Mouse (Mus musculus): ENCODE results near the gene Gm20696. TPM values are rescaled to one million over a fixed set of nuclear protein-coding genes. Genes with fewer than 3 reads are reported as not detected.

Gene Gm20696
- polyA plus RNA-seq, 1 experiment from 2014 or later, result 1.4 TPM

DNA sequence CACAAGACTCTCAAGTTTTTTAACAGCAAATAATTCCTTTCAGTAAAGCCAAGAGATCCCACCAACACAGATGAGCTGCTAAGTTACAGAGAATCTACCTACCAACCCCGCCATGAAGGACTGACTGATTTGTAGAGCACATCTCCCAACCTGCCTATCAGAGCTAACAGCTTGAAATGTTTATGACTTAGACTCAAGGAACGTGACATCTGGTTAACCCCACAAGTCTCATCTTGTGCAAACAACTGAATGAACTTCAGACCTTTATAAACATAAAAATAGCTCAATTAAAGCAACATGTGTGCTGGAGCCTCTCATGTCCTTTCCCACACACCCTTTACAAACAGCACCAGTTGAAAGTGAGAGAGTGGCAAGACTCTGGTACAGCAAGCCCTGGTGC, 338.0 kb downstream of the Gm20696 start:
- Histone ChIP-seq H3K27ac (replicated peaks) (no peak overlapping the region), H3K4me3 (ENCODE audit: low read depth, low read length) (no peak overlapping the region), H3K9ac (ENCODE audit: low read length) (no peak overlapping the region), H3K4me1 (replicated peaks; ENCODE audit: control insufficient read depth, insufficient read depth) (no peaks in the 10 kb centered on the region; the same call in 1 of the 2 replicates), H3K9me3 (ENCODE audit: control insufficient read depth, low read length) (no peaks in the 10 kb centered on the region), H3K36me3 (ENCODE audit: control insufficient read depth, insufficient read depth, low read length) (no peaks in the 10 kb centered on the region), H3K27me3 (ENCODE audit: control insufficient read depth, insufficient read depth, low read length) (no peaks in the 10 kb centered on the region), H3K4me2 (replicated peaks; ENCODE audit: low read depth) (no peak overlapping the region)
- WGBS, result 34% methylated on average over 2 of the region's 2 CpGs
- ATAC-seq (ENCODE audit: low FRiP score, low TSS enrichment) (0 out of 2 replicates have a peak, but pooled peaks have one; percentile 26), DNase-seq (ENCODE audit: low spot score) (no peak)
- TF ChIP-seq EP300 (optimal IDR thresholded peaks at IDR 0.05) (no peak), CTCF (IDR thresholded peaks at IDR 0.05; ENCODE audit: low read depth) (no peak)

DNA sequence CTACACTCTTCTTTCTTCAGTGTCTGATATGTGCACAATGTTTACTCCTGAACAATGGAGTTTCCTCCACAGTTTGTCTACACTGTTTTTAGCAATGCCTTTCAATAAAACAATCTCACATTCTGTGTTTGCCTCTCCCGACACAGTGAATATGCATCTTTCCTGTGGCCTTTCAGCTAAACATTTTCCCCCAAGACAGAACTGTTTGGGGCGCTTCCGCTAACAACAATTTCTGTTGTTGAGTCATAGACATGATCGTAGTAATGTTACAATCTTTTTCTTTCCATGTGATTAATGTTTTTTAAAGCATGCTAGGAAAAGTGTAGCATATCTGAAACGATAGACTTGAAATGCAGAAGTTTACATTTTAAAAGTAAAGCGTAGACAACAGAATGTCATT, 338.5 kb downstream of the Gm20696 start:
- Histone ChIP-seq H3K36me3 (ENCODE audit: control insufficient read depth, insufficient read depth, low read length) (no peaks in the 10 kb centered on the region), H3K4me3 (ENCODE audit: low read depth, low read length) (no peak overlapping the region), H3K9me3 (ENCODE audit: control insufficient read depth, low read length) (no peaks in the 10 kb centered on the region), H3K27ac (replicated peaks) (no peak overlapping the region), H3K4me1 (replicated peaks; ENCODE audit: control insufficient read depth, insufficient read depth) (no peaks in the 10 kb centered on the region; the same call in 1 of the 2 replicates), H3K27me3 (ENCODE audit: control insufficient read depth, insufficient read depth, low read length) (no peaks in the 10 kb centered on the region), H3K9ac (ENCODE audit: low read length) (no peak overlapping the region), H3K4me2 (replicated peaks; ENCODE audit: low read depth) (no peak overlapping the region)
- no peak for ATAC-seq (ENCODE audit: low FRiP score, low TSS enrichment)
- TF ChIP-seq CTCF (IDR thresholded peaks at IDR 0.05; ENCODE audit: low read depth), result no peak
- no peak for TF ChIP-seq EP300 (optimal IDR thresholded peaks at IDR 0.05)
- DNase-seq (ENCODE audit: low spot score), result no peak
- WGBS, result 48% methylated on average over 6 of the region's 6 CpGs

DNA sequence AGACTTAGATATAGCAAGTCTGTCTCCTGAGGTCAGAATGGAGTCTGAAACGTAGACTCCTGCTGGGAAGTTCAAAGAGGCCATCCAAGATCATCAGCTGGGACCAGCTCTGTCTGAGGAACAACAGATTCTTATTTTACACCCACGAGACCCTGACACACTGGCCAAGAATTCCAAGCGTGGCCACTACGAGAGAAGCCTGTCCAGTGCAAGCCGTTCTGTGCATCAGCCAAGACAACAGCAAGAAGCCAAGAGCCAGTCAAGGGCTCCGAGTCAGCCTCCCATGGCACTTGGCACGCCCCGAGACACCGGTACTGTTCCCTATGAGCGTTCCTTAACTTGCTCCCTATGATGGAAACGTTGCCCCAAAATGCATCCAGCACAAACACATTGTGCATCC, 338.9 kb downstream of the Gm20696 start:
- ATAC-seq (ENCODE audit: low FRiP score, low TSS enrichment) (no peak), DNase-seq (ENCODE audit: low spot score) (no peak)
- Histone ChIP-seq H3K9me3 (ENCODE audit: control insufficient read depth, low read length) (no peaks in the 10 kb centered on the region), H3K4me1 (replicated peaks; ENCODE audit: control insufficient read depth, insufficient read depth) (no peaks in the 10 kb centered on the region; the same call in 1 of the 2 replicates), H3K4me2 (replicated peaks; ENCODE audit: low read depth) (no peak overlapping the region), H3K27me3 (ENCODE audit: control insufficient read depth, insufficient read depth, low read length) (no peaks in the 10 kb centered on the region), H3K36me3 (ENCODE audit: control insufficient read depth, insufficient read depth, low read length) (no peaks in the 10 kb centered on the region), H3K27ac (replicated peaks) (no peak overlapping the region), H3K9ac (ENCODE audit: low read length) (no peak overlapping the region), H3K4me3 (ENCODE audit: low read depth, low read length) (no peak overlapping the region)
- no peak for TF ChIP-seq CTCF (IDR thresholded peaks at IDR 0.05; ENCODE audit: low read depth)
- TF ChIP-seq EP300 (optimal IDR thresholded peaks at IDR 0.05), result no peak
- WGBS, result 51% methylated on average over 11 of the region's 11 CpGs

DNA sequence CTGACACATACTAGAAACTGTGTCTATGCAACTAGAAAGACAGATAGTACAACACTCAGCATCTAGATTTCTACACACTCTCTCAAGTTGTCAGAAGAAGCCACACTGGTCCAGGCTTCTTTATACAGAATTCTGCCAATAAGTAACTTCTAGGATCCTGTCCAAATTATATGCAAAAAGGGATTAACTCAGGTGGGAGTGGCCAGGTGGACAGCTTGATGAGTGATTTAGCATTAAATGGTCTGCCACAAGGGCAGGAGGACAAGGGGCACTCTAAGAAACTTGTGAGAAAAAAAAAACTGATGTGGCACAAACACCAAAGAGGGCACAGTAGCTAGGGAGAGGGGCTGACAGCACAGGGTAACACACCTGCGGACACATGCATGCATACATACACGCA, 340.7 kb downstream of the Gm20696 start:
- H3K36me3 ChIP-seq (ENCODE audit: control insufficient read depth, insufficient read depth, low read length), result no peaks in the 10 kb centered on the region
- DNase-seq (ENCODE audit: low spot score), result no peak
- H3K9me3 ChIP-seq (ENCODE audit: control insufficient read depth, low read length), result no peaks in the 10 kb centered on the region
- H3K27ac ChIP-seq (replicated peaks), result no peak overlapping the region
- H3K4me2 ChIP-seq (replicated peaks; ENCODE audit: low read depth), result no peak overlapping the region
- no peak for TF ChIP-seq EP300 (optimal IDR thresholded peaks at IDR 0.05)
- no peak for TF ChIP-seq CTCF (IDR thresholded peaks at IDR 0.05; ENCODE audit: low read depth)
- no peaks in the 10 kb centered on the region; the same call in 1 of the 2 replicates for H3K4me1 ChIP-seq (replicated peaks; ENCODE audit: control insufficient read depth, insufficient read depth)
- H3K9ac ChIP-seq (ENCODE audit: low read length), result no peak overlapping the region
- no peak overlapping the region for H3K4me3 ChIP-seq (ENCODE audit: low read depth, low read length)
- no peak for ATAC-seq (ENCODE audit: low FRiP score, low TSS enrichment)
- WGBS, result 83% methylated on average over 2 of the region's 2 CpGs
- H3K27me3 ChIP-seq (ENCODE audit: control insufficient read depth, insufficient read depth, low read length), result no peaks in the 10 kb centered on the region

DNA sequence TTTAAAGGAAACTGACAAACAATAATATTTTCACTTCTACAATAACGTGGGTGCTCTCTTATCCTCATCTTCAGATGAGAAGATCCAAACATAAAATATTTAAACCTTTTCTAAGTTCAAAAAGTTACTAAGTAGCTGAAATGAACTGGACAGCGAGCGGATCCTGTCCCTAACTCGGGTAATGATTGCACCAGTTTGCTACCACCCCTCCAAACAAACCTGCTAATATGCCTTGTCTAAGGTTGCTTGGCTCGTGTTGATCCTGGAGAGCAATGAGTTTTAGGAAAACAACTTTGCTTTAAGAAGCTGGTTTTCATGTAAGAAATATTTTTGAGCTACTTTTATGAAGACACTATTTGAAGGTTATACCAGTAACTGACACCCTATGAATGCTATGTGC, 341.1 kb downstream of the Gm20696 start:
- Histone ChIP-seq H3K27me3 (ENCODE audit: control insufficient read depth, insufficient read depth, low read length) (no peaks in the 10 kb centered on the region), H3K36me3 (ENCODE audit: control insufficient read depth, insufficient read depth, low read length) (no peaks in the 10 kb centered on the region), H3K9ac (ENCODE audit: low read length) (no peak overlapping the region), H3K4me1 (replicated peaks; ENCODE audit: control insufficient read depth, insufficient read depth) (no peaks in the 10 kb centered on the region; the same call in 1 of the 2 replicates), H3K9me3 (ENCODE audit: control insufficient read depth, low read length) (no peaks in the 10 kb centered on the region), H3K27ac (replicated peaks) (no peak overlapping the region), H3K4me2 (replicated peaks; ENCODE audit: low read depth) (no peak overlapping the region), H3K4me3 (ENCODE audit: low read depth, low read length) (no peak overlapping the region)
- no peak for TF ChIP-seq CTCF (IDR thresholded peaks at IDR 0.05; ENCODE audit: low read depth)
- WGBS, result 82% methylated on average over 5 of the region's 5 CpGs
- DNase-seq (ENCODE audit: low spot score) (no peak), ATAC-seq (ENCODE audit: low FRiP score, low TSS enrichment) (no peak)

DNA sequence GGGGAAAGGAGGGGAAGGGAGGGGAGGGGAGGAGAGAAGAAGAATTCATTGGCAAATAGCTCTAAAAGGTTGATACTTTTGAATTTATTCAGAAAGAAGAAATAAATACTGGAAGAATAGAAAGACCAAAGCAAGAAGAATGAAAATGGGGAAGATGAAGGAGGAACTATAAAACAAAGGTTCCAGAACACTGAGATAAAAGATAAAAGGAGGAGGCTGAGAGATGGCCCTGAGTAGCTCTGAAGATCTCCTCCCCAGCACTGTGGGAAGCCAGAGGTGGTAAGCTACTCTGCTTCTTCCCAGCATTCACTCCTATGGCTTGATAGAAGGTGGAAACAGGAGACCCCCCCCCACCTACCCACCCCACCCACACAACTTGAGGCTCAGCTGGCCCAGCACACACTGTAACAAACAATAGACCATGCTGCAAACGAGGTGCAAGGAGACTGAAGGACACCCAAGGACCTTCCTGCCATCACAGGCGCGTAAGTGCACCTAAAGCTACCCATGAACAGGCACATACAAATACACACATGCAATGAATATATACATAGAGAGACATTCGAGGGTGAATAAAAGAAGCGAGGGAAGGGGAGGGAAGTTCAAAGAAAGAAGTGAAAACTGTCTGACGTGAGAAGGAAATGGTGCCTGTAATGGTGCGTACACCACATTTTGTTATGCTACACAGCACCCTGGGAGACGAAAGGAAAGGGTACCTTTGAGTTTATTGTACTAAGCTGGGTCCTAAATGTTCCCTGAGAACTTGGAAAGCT, 344.3 kb downstream of the Gm20696 start:
- DNase-seq (ENCODE audit: low spot score) (no peak), ATAC-seq (ENCODE audit: low FRiP score, low TSS enrichment) (no peak)
- 79% methylated on average over 8 of the region's 8 CpGs for WGBS
- Histone ChIP-seq H3K27ac (replicated peaks) (no peak overlapping the region), H3K9me3 (ENCODE audit: control insufficient read depth, low read length) (no peaks in the 10 kb centered on the region), H3K4me1 (replicated peaks; ENCODE audit: control insufficient read depth, insufficient read depth) (no peaks in the 10 kb centered on the region), H3K36me3 (ENCODE audit: control insufficient read depth, insufficient read depth, low read length) (no peaks in the 10 kb centered on the region), H3K4me3 (ENCODE audit: low read depth, low read length) (no peak overlapping the region), H3K27me3 (ENCODE audit: control insufficient read depth, insufficient read depth, low read length) (no peaks in the 10 kb centered on the region), H3K9ac (ENCODE audit: low read length) (no peak overlapping the region), H3K4me2 (replicated peaks; ENCODE audit: low read depth) (no peak overlapping the region)
- TF ChIP-seq EP300 (optimal IDR thresholded peaks at IDR 0.05) (no peak), CTCF (IDR thresholded peaks at IDR 0.05; ENCODE audit: low read depth) (no peak)
